Mouse (Mus musculus): ENCODE results near the gene Ufsp2.

The Ufsp2 gene

DNA sequence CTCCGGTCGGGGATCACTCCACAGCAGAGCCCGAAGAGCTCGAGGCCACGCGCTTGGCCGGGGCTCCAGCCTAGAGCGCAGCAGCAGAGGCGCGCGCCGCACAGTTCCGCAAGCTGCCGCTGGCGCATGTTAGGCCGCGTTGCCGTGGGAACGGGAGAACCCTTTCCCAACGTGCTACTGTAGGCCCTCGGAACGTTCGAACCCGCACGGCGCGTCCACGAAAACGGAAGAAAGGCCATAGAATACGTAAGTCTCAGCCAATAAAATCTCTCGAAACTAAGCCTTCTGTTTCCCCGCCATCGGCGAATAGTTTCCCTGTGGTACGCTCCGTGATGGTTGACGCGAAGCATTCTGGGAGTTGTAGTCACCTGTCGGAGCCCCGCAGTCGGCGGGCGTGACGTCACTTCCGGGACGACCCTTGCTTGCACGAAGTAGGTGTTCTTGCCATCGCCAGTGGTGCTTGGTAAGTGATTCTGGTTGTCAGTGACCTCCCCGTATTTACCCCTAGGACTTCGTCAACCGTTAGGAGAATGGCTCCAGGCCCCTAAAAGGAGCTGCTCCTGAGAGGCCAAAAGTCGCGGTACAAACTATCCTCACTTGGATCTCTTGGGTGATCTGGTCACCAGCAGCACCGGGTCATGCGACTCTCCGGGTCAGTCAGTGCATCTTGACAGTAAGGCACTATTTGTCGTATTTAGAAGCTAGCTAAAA, at the start of gene Ufsp2, which contains the start of gene 1700029J07Rik:
TSS of gene Ufsp2 (plus strand) at position 403 of the 711 bp plus-strand sequence.
TSS of gene 1700029J07Rik (minus strand) at position 127 of the 711 bp plus-strand sequence.
- DNase-seq (ENCODE audit: low spot score in 2 of 2): peak; percentile 95 to 96

DNA sequence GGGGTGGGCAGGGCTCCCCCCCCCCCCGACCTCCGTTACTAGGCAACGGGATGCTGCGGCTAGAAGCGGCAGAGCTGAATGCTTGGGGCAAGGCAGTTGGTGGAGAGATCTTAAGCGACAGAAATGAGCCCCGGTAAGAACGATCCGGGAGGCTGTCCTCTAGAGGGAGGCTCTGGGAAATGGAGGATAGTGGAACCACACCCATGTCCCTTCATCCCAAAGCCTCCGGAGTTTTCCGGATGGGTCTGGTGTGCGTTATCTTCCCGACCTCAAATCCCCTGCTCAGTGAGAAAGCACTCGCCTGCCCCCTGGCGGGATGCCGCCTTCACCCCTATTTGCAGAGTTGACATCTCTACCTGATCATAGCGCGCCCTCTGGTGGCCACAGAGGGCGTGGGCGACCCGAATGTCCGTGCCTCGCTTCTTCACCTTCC, 40.7 kb upstream of the Ufsp2 start, which contains the start of gene Ccdc110:
TSS of gene Ccdc110 (plus strand) at position 38 of the 433 bp plus-strand sequence.
- peak; percentile 84 to 89 for DNase-seq (ENCODE audit: low spot score in 2 of 2)

GRCm38 (mm10) chr8:45936986-45937385, 38.3 kb upstream of the Ufsp2 start:
- no peak for DNase-seq (ENCODE audit: low spot score in 2 of 2)

DNA sequence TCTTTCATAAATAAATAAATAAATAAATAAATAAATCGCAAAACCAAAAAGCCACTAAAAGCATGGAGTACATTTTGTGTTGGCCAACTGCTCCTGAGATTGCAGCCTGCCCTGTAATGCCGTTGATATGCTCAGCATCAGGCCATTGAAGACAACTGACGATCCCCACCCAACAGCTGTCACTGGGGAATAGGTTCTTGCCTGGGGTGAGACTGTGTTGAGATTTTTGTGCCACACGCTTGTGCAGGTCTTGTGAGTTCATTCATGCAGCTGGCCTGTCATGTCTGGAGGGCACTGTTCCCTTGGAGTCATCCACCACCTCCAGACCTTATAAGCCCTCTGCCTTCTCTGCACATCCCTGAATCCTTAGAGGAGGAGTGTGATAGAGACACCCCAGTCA, 29.0 kb upstream of the Ufsp2 start:
- DNase-seq (ENCODE audit: low spot score in 2 of 2): no peak

DNA sequence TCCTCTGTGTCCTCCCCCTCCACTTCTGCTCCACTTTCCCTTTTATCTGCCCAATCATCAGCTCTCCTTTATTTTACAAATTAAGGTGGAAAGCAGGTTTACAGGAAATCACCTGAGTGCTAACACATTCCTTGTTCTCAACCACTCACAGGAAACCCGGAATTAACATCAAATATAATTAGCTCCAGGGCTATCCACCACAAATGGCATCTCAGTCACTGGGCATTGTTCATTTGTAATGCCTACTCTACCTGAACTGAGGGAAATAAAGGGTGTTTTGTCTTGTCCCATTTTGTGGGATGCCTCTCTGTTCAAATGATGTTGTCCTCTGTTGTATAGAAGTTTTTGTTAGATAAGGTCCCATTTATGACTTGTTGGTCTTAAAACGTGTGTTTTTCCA, 24.7 kb upstream of the Ufsp2 start:
- no peak for DNase-seq (ENCODE audit: low spot score in 2 of 2)

DNA sequence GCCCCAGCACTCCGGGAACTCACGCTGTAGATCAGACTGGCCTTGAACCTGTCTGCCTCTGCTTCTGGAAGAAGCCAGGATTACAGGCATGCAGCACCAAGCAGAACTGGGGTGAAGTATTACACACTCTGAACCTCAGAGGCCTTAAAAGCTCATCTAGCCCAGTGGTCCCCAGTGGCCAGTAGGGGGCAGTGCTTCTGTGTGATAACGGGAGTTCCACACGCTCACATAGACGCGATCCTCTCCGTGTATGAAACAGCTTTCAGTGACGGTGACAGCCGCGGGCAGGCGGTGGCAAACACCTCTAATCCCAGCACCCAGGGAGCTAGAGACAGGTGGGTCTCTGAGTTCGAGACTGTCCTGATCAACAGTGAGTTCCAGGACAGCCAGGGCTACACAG, 4.4 kb upstream of the Ufsp2 start:
- DNase-seq (ENCODE audit: low spot score in 2 of 2): no peak

- no peak for DNase-seq (ENCODE audit: low spot score in 2 of 2)
Observed at GRCm38 (mm10) chr8:45973988-45974505, 1.3 kb upstream of the Ufsp2 start.

DNA sequence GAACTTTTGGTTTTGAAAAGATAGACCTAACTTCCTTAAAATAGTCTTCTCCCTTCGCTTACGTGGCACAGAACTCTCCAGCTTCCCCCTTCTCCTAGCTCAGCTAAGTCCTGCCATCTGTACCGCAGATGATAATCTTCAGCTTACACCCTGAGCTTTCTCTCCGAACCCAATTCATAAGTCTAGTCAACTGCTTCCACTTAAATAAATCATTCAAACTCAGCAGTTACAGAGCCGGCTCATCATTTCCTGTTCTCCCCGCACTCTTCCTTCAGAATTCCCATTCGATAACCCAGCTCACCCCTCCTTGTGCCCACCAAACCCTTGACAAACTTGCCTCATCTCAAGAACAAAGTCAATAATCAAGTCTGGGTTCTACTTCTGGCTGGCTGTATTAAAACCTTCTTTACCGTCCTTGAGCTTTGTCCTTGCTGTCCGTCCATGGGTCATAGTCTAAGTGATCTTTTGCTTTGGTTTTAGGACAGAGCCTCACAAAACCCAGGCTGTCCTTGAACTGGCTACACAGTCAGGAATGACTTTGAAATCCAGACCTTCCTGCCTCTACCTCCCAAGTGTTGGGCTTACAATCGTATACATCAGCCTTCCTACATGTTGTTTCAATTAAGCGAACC, 625 bp downstream of the Ufsp2 start:
- DNase-seq (ENCODE audit: low spot score in 2 of 2): no peak

GRCm38 (mm10) chr8:45986665-45987064, 11.3 kb downstream of the Ufsp2 start:
- DNase-seq (ENCODE audit: low spot score in 2 of 2): no peak

- DNase-seq (ENCODE audit: low spot score in 2 of 2): no peak
Observed at GRCm38 (mm10) chr8:45988189-45988588, 12.9 kb downstream of the Ufsp2 start.

GRCm38 (mm10) chr8:45990631-45991310, 15.4 kb downstream of the Ufsp2 start:
- no peak for DNase-seq (ENCODE audit: low spot score in 2 of 2)

- no peak for DNase-seq (ENCODE audit: low spot score in 2 of 2)
Observed at GRCm38 (mm10) chr8:45994111-45994510, 18.8 kb downstream of the Ufsp2 start.

DNA sequence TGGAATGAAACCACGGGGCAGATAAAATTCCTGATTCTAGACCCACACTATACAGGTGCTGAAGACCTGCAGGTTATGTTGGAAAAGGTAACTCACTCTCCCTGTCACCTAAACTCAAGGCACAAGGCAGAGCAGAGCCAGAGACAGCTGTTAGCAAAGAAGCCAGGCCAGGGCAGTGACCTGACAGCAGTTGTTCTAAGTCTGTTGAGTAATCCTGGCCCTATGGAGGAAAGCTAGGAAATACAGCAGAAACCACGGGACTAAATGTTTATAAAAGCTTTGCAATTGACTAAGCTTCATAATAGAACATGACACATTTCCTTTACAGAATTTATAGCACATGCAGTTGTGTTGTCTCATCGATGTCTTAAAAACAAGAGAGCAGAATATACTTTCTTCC, 20.2 kb downstream of the Ufsp2 start:
- no peak for DNase-seq (ENCODE audit: low spot score in 2 of 2)

GRCm38 (mm10) chr8:45998228-45998627, 22.9 kb downstream of the Ufsp2 start:
- DNase-seq (ENCODE audit: low spot score in 2 of 2): no peak

GRCm38 (mm10) chr8:45999138-45999783, 23.9 kb downstream of the Ufsp2 start, which contains the start of gene Lrp2bp:
TSS of gene Lrp2bp (plus strand) at chr8:45999303.
- DNase-seq (ENCODE audit: low spot score in 2 of 2): peak; percentile 4 to 11

DNA sequence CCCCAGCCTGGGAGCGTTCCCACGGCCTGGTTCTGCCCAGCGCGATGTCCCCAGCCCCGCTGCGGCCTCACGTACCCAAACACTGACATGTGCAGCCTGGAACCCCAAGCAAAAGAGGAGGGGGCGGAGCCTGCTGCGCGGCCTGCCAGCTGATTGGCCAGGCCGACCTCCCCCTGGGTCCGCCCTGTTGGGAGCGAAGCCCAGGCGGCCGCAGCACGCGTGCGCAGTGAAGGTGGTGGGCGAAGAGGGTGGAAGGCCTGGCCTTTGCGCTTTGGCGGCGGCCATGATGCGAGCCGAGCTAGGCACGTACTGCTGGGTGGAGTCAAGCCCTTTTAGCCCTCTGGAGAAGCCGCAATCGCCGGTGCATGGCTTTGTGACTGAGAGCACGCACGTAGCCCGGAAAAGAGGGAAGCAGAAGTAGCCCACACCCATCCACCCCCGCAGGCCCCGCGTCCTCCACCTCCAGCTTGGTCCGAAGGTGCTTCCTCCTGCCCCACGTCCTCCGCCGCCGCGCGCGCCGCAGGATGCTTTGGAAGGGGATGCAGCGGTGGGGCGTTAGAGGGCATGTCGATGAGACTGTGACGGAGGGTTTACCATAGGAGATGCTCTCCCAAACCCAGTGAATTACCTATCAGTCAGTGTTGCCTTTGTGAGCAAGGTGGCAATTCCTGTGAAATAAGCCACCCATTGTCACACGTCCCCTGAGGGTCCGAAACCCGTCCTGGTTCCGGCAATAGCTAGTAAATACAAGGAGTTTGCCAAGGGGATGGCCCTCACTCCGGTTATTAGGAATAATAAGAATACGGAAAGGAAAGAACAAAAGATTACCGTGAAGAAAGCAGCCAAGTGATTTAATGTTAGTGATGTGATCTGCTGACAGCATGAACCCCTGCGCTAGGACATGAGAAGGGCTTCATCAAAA, 24.7 kb downstream of the Ufsp2 start:
- peak; percentile 99 for DNase-seq (ENCODE audit: low spot score in 2 of 2)

- DNase-seq (ENCODE audit: low spot score in 2 of 2): no peak
Observed at GRCm38 (mm10) chr8:46005596-46005995, 30.3 kb downstream of the Ufsp2 start, which contains the start of gene Ankrd37. TSS of gene Ankrd37 (minus strand) at chr8:46005707.

GRCm38 (mm10) chr8:46007050-46007672, 31.8 kb downstream of the Ufsp2 start:
- no peak for DNase-seq (ENCODE audit: low spot score in 2 of 2)

- no peak for DNase-seq (ENCODE audit: low spot score in 2 of 2)
Observed at GRCm38 (mm10) chr8:46010306-46010705, 35.0 kb downstream of the Ufsp2 start.
